Mouse (Mus musculus): ENCODE data around the gene Hba-a1.
A peak's percentile ranks its signal among the peaks of the same experiment; 100 is the strongest.

DNA sequence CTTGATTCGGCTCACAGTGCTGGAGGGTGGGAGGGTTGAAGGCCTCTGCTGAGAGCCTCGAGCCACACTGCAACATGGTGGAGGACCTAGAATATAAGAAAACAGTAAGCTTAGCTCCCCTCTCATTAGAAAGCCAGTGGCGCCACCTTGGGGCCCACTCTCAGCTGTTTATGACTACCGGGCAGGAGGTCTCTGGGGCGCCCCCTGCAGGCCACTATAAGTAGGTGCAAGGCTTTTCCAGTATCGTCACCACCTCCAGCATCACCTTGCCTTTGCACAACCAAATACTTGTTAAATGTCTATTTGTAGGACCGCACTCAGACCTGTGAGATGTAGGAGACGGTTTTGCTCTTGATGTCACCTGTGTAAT lies 37.9 kb downstream of the Hba-a1 start:
- peak; percentile 48; the same call in 1 of the 2 replicates for TF ChIP-seq CTCF (IDR thresholded peaks at IDR 0.05; ENCODE audit: borderline replicate concordance, insufficient read depth, low read depth, low read length)
- no peak for TF ChIP-seq POLR2A (IDR thresholded peaks at IDR 0.05; ENCODE audit: borderline replicate concordance, insufficient read depth, low read length)

Measured in cerebellum, adult 2 months (tissue).